Mouse (Mus musculus): ENCODE measurements around the gene Pvr. TPM values are rescaled to one million over a fixed set of nuclear protein-coding genes. Genes with fewer than 3 reads are reported as not detected.
"Not testable (repeated sequence)": the region's sequence is repeated elsewhere in the genome, so short reads cannot be mapped to it uniquely, and the experiment has no call there.

The Pvr gene
- total RNA-seq, 2 experiments from 2014 or later, result 10.2 to 15.9 TPM

DNA sequence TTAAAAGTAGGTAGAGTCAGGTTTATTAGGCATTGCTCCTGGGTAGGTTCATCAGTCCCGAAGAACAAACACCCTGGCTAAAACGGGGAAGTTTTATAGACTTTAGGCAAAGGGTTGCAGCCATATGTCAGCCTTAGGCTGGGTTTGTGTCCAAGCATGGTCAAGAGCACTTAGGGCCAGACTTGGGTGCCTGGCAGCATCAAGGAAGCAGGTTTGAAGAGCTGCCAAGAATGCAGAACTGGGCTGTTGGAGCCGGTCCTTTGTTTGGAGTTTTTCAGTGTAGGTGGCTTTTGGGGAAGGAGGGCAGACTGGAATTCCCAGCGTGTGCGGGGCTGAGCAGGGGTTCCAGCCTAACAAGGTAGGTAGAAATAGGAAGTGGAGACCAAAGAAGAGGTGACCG is 15.0 kb upstream of the Pvr start:
- no peak for DNase-seq (ENCODE audit: extremely low spot score in 1 of 2, low spot score in 1 of 2)

DNA sequence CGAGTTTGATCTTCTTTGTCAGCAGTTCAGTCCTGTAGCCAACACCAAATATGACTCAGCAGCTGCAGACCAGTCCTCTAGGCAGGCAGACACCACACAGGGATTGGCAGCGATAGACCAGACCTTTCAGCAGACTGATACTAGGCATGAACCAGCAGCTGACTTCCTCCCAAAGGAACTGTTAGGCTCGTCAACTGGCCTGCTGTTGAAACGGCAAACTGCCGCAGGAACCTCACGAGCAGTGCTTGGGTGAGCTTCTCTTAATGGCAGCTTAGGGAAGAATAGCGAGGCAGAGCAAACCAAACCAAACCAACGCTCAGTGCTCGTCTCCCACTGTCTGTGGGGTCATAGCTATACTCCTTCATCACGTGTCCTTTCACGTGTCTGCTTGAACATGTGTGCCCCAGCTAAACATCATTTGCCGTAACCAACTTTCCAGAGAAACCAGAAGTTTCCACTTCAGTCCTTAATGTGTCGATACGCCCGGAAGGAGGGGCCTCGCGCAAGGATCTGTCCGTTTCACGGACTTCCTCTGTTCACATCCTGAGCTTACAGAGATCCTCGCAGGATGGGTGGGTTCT is 14.3 kb upstream of the Pvr start:
- DNase-seq (ENCODE audit: extremely low spot score in 1 of 2, low spot score in 1 of 2), result no peak

GRCm38 (mm10) chr7:19932877-19933809 is 12.2 kb upstream of the Pvr start:
- DNase-seq (ENCODE audit: extremely low spot score in 1 of 2, low spot score in 1 of 2), result peak; percentile 64 to 75

DNA sequence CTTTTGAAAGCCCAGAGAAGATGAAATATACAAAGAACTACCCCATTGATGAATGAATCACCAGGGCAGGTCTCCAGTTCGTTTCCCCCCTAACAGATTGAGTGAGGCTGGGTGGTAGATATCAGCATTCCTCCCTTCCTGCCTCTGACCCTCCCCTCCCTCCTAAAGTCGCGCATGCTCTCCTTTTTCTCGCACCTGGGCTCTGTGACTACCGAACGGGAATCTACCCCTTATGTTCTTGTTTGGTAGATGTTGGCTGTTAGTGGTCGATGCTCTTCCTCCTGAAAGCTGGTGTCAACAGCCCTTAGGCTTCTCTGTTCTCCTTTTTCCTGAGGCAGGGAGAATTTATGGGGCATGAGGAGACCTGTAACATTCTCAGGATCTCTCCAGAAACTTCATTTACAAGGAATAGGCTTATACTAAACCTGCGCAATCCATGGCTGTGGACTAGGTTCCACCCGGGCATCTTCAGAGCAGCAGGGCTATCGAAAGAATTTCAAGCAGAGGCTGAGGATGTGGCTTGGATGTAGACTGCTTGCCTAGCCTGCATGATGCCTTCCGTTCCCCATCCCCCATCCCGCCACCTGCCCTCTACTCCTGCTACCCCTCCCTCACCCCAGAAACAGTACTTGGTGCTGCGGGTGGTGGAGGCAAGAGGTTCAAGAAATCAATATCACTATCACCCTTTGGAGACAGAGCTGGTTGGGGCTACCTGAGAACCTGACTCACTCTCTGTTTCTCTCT is 11.3 kb upstream of the Pvr start:
- DNase-seq (ENCODE audit: extremely low spot score in 1 of 2, low spot score in 1 of 2), result no peak

GRCm38 (mm10) chr7:19930481-19930880 is 9.5 kb upstream of the Pvr start:
- not testable (repeated sequence) for DNase-seq (ENCODE audit: extremely low spot score in 1 of 2, low spot score in 1 of 2)

DNA sequence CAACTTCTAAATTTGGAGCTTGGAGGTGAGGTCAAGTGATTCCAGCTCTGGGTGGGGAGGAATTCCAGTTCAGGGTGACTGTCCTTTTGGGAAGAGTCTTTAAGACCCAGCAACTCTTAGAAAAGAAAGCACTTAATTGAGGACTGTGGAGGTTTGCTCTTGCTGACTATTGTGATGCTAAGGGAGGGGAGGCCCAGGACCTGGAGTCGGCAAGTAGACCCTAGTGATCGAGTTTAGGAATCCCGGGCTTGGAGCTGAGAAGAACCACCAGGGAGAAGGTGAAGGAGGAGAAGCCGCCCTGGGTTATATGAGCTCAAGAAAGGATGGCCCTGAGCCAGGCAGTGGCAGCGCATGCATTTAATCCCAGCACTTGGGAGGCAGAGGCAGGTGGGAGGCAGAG is 7.5 kb upstream of the Pvr start:
- no peak for DNase-seq (ENCODE audit: extremely low spot score in 1 of 2, low spot score in 1 of 2)

- DNase-seq (ENCODE audit: extremely low spot score in 1 of 2, low spot score in 1 of 2), result no peak
Observed at GRCm38 (mm10) chr7:19926849-19927480, 6.0 kb upstream of the Pvr start.

- DNase-seq (ENCODE audit: extremely low spot score in 1 of 2, low spot score in 1 of 2), result no peak
Observed at GRCm38 (mm10) chr7:19925376-19925775, 4.4 kb upstream of the Pvr start.

DNA sequence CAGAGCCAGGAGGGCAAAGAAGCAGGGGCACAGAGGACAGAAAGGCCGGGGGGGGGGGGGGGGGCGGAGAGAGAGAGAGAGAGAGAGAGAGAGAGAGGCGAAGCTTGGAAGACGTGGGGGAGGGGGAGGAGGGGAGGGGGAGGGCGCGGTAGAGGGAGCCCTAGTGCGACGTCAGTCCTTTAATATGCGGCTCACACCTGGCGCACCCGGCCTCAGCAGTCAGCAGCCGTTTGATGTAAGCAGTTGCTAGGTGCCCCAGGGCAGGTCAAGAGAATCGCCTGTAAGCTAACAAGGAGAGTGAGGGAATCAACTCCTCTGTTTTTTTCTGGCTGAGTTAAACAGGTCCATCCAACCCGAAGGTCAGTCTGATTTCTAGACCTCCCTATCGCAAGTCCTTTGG is 2.8 kb upstream of the Pvr start:
- no peak for DNase-seq (ENCODE audit: extremely low spot score in 1 of 2, low spot score in 1 of 2)

DNA sequence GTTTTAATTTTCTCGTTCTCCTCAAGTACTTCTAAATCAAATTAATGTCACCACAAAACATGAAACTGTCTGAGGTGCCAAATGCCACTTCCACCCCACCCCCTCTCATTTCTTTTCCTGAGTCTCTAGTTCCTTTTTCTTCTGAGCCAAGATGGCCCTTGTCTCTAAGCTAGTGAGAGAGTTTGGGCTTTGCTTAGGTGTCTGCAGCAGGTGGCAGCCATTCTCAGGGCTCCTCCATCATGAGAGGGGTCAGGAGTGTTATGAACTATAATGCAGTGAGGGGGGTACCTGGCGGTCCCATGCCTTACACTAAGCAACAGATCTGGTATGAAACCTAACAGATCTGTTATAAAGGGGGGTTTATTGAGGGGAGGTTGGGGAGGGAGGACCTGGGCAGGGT is 2.4 kb upstream of the Pvr start:
- DNase-seq (ENCODE audit: extremely low spot score in 1 of 2, low spot score in 1 of 2), result no peak

- DNase-seq (ENCODE audit: extremely low spot score in 1 of 2, low spot score in 1 of 2), result no peak
Observed at GRCm38 (mm10) chr7:19920166-19920505, 824 bp downstream of the Pvr start.

DNA sequence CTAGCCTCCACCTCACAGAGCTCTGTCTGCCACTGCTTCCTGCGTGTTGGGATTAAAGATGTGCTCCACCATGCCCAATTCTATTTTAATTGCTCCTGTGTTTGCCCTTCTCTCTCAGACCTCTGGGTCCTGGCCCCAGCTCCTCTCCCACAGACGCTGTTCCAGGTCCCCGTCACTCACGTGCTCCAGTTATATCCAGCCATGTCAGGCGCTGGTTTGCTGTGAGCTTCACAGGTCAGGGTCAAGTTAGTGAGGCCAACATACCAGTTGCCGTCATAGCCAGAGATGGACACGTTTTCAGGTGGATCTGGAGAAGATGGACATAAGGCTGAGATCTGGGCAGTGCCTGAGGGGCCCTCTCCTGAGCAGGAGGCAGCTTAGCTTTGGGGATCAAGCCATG is 6.4 kb downstream of the Pvr start:
- no peak for DNase-seq (ENCODE audit: extremely low spot score in 1 of 2, low spot score in 1 of 2)

DNA sequence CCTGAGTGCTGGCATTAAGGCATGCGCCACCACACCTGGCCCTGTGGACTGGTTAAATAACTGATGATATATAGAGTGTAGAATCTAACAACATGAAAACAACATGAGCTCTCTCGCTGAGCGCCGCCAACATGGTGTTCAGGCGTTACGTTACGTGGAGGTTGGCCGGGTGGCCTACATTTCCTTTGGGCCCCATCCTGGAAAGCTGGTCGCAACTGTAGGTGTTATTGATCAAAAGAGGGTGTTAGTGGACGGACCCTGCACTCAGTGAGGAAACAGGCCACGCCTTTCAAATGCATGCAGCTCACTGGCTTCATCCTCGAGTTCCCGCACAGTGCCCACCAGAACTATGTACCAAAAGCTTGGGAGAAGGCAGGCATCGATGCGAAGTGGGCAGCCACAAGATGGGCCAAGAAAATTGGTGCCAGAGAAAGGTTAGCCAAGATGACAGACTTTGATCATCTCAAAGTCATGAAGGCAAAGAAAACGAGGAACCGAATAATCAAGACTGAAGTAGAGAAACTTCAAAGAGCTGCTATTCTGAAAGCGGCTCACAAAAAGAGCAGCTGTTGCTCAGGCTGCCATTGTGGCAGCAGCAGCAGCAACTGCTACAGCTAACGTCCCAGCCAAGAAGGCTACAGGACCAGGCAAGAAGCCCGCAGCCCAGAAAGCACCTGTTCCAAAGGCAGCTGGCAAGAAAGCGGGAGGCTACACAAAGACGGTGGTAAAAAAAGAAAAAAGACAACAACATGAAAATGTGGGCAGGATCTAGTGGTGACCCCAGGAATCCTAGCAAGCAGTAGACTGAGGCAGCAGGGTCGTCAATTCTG is 9.1 kb downstream of the Pvr start:
- no peak for DNase-seq (ENCODE audit: extremely low spot score in 1 of 2, low spot score in 1 of 2)

DNA sequence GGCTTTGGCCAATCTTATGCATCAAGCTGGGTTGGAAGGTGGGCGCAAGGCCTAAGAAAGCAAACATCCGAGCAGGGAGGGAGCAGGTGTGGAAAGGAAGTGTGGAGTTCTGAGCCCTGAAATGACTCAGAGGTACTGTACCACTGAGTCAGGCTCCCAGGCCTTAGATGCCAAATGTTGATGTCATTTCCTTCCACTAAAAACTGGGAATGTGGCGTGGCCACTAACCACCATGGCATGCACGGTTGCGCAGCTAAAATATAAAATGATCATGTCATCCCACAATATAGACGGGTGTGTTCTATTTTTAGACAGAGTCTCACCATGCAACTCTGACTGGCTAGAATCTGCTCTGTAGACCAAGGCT is 9.7 kb downstream of the Pvr start:
- no peak for DNase-seq (ENCODE audit: extremely low spot score in 1 of 2, low spot score in 1 of 2)

DNA sequence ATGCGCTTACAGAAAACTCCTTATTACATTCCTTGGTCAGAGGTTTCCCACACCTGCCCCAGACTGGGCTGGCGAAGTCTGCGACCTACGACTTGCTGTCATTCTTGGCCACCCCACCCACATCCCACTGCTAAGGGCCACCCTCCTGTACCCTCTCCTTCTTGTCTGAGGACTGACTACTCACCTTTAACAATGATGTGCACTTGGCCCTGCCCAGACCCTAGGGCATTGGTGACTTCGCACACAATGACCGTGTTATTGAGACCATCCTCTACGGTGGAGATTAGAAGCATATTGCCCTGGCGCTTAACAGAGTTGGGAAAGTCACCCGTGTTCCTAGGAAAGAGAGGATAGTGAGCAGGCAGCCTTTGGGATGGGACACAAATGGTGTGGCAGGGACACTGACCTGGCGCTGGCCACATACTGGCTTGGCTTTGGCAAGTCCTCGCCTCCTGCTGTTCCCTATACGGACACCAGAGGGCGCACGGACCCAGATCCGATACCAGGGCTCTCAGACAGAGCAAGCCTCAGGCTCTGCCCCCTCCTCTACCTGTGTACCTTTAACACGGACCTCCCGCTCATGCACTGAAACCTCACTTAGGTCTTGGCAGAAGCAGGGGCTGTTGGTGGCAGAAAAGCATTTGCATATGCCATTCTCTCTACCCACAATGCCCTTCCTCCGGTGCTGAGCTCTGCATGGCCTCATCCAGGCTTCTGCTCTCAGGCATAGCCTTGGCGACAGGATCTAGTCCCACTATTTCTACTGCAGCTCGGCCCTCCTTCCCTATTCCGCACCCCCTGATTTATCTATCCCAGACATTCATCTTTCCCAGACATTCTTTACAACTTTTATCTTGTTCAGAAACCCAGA is 10.3 kb downstream of the Pvr start:
- DNase-seq (ENCODE audit: extremely low spot score in 1 of 2, low spot score in 1 of 2), result peak; percentile 67 to 91

DNA sequence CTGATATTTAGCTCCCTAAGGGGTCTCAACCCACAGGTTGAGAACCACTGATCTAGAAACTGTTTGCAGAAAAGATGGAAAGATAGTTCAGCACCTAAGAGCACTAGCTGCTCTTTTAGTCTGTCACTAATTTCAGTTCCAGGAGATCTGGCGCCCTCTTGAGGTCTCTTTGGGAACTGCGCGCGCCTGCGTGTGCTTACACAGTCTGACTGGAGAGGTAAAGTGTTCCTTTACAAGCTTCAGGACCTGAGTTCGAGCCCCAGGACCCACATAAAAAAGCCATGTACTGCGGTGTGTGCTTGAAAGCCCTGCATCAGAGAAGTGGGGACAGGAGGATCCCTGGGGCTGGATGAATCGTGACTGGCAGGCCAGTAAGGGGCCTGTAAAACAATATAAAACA is 31.1 kb downstream of the Pvr start:
- peak in 1 of 2 experiments; percentile 66 for DNase-seq (ENCODE audit: extremely low spot score in 1 of 2, low spot score in 1 of 2)

- DNase-seq (ENCODE audit: extremely low spot score in 1 of 2, low spot score in 1 of 2), result no peak
Observed at GRCm38 (mm10) chr7:19887849-19888248, 33.1 kb downstream of the Pvr start, which contains the start of gene Ceacam19. Gene Ceacam19 (minus strand): TSS chr7:19887965.

GRCm38 (mm10) chr7:19880754-19881153 is 40.2 kb downstream of the Pvr start:
- DNase-seq (ENCODE audit: extremely low spot score in 1 of 2, low spot score in 1 of 2), result no peak

DNA sequence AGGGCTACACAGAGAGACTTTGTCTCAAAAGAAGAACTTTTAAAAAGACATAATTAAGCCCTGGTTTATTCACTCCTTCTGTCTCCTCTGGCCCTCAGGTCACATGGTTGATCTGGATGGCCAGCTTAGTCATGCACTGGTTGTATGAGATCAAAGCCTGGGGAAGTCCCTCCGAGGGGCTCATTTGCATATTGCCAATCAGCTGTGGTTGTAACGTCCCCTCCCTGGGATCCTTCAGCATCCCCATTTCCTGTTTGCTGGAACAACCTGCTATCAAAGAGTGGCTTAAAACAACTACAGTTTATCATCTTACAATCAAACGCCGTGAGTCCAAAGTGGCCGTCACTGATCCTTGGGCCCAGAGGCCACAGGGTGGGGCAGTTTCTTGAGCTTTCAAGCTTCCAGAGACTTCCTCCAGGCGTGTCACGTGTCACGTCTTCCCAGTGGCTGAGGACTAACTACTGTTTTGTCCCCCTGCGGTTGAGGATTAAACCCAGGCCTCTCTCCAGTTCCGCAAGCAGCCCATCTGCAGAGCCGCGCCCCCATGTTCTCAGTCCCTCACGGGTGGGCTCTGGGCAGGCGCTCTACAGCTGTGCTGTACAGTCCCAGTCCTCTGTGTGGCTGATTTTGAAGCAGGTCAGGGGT is 44.1 kb downstream of the Pvr start:
- DNase-seq (ENCODE audit: extremely low spot score in 1 of 2, low spot score in 1 of 2), result no peak
